In the genomic region with DNA sequence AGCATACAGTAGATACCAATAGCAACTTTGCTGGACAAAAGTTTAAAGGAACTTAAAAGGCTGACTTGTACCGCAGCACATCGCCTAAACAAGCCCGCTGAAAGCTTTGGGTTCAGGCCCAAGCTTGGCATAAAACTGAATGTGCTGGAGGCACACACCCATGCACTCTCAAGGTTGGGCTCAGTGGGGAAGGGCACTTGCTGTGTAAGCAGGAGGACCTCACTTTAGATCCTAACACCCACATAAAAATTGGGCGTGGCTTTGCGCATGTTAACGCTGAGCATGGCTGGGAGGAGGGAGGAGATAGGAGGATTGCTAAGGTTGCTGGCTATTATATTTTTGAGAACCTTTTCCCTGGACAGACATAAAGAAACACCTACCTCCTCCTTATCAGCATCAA, we compare ENCODE assay signal across 13 mouse cellular contexts. TPM values are rescaled to one million over a fixed set of nuclear protein-coding genes. Genes with fewer than 3 reads are reported as not detected.
A peak's percentile ranks its signal among the peaks of the same experiment; 100 is the strongest.
DNase-seq lines count a peak whose midpoint lies in the region; ATAC-seq and TF ChIP-seq lines count a peak whose summit lies in the region.
"Had no signal": no experiment of that assay in that cellular context is flagged by ENCODE, and none has a peak within 500 bp of the region (broad histone marks: within the 10 kb centered on the region; RNA-seq: fewer than 3 reads in every experiment).

No protein-coding gene starts in this region.

- H3K4me2 ChIP-seq in hindbrain, embryonic 13.5 days, result no peak overlapping the region
- H3K4me2 ChIP-seq in hindbrain, postnatal 0 days (ENCODE audit: low read depth, low read length), result no peak overlapping the region
- no peak overlapping the region for H3K4me2 ChIP-seq in embryonic facial prominence, embryonic 11.5 days (ENCODE audit: low read depth, low read length)
- H3K4me2 ChIP-seq in liver, embryonic 12.5 days, result peak overlapping the region; percentile 26
- H3K4me2 ChIP-seq in forebrain, embryonic 15.5 days (replicated peaks), result no peak overlapping the region

- TF ChIP-seq POLR2A in ES-Bruce4 (IDR thresholded peaks at IDR 0.05; ENCODE audit: insufficient read depth, low read length), result no peak

- no peak overlapping the region for H3K27ac ChIP-seq in hindbrain, embryonic 13.5 days
- no peak overlapping the region for H3K27ac ChIP-seq in hindbrain, postnatal 0 days
- H3K27ac ChIP-seq in ES-Bruce4 (ENCODE audit: insufficient read depth, low read length), result peak overlapping the region; percentile 99
- H3K27ac ChIP-seq in embryonic facial prominence, embryonic 11.5 days (replicated peaks; ENCODE audit: low read depth, low read length), result no peak overlapping the region
- H3K27ac ChIP-seq in liver, embryonic 12.5 days, result peak overlapping the region; percentile 66
- H3K27ac ChIP-seq in forebrain, embryonic 15.5 days (replicated peaks), result no peak overlapping the region

- H3K27me3 ChIP-seq in hindbrain, embryonic 13.5 days, result no peaks in the 10 kb centered on the region
- no peaks in the 10 kb centered on the region for H3K27me3 ChIP-seq in hindbrain, postnatal 0 days (ENCODE audit: insufficient read depth, low read length)
- H3K27me3 ChIP-seq in ES-Bruce4 (ENCODE audit: control insufficient read depth, insufficient read depth, low read length, poor library complexity, severe bottlenecking), result no peaks in the 10 kb centered on the region
- no peaks in the 10 kb centered on the region for H3K27me3 ChIP-seq in embryonic facial prominence, embryonic 11.5 days (ENCODE audit: control insufficient read depth, insufficient read depth, low read length)
- no peaks in the 10 kb centered on the region for H3K27me3 ChIP-seq in liver, embryonic 12.5 days (replicated peaks)
- H3K27me3 ChIP-seq in forebrain, embryonic 15.5 days, result no peaks in the 10 kb centered on the region
- H3K27me3 ChIP-seq: CH12.LX had no signal

- intact Hi-C loops in left cerebral cortex, postnatal 25 days (cut with DNase I), result no loop called here

- no peaks in the 10 kb centered on the region for H3K9me3 ChIP-seq in hindbrain, embryonic 13.5 days
- H3K9me3 ChIP-seq in hindbrain, postnatal 0 days (ENCODE audit: low read length), result no peaks in the 10 kb centered on the region
- no peaks in the 10 kb centered on the region for H3K9me3 ChIP-seq in ES-Bruce4 (replicated peaks; ENCODE audit: control insufficient read depth, insufficient read depth, low read length, poor library complexity, severe bottlenecking)
- H3K9me3 ChIP-seq in embryonic facial prominence, embryonic 11.5 days (replicated peaks; ENCODE audit: control insufficient read depth, low read length), result no peaks in the 10 kb centered on the region
- no peaks in the 10 kb centered on the region for H3K9me3 ChIP-seq in liver, embryonic 12.5 days (replicated peaks)
- no peaks in the 10 kb centered on the region for H3K9me3 ChIP-seq in forebrain, embryonic 15.5 days

- TF ChIP-seq CTCF in hindbrain, postnatal 0 days (IDR thresholded peaks at IDR 0.05; ENCODE audit: low read depth), result no peak
- no peak for TF ChIP-seq CTCF in ES-Bruce4 (IDR thresholded peaks at IDR 0.05; ENCODE audit: low read depth, low read length)

- H3K9ac ChIP-seq in hindbrain, embryonic 13.5 days, result peak overlapping the region; percentile 13; the same call in 1 of the 2 replicates
- H3K9ac ChIP-seq in hindbrain, postnatal 0 days (replicated peaks; ENCODE audit: low read length), result no peak overlapping the region
- peak overlapping the region; percentile 23 for H3K9ac ChIP-seq in ES-Bruce4 (ENCODE audit: low read depth, poor library complexity, severe bottlenecking)
- peak overlapping the region; percentile 28; the same call in 1 of the 2 replicates for H3K9ac ChIP-seq in embryonic facial prominence, embryonic 11.5 days (replicated peaks; ENCODE audit: low read length)
- peak overlapping the region; percentile 29; the same call in 1 of the 2 replicates for H3K9ac ChIP-seq in liver, embryonic 12.5 days
- H3K9ac ChIP-seq in forebrain, embryonic 15.5 days (replicated peaks), result no peak overlapping the region

- no peaks in the 10 kb centered on the region for H3K4me1 ChIP-seq in hindbrain, embryonic 13.5 days (replicated peaks)
- no peaks in the 10 kb centered on the region for H3K4me1 ChIP-seq in hindbrain, postnatal 0 days (ENCODE audit: insufficient read depth, low read length)
- no peaks in the 10 kb centered on the region for H3K4me1 ChIP-seq in ES-Bruce4 (ENCODE audit: control insufficient read depth, insufficient read depth, low read length)
- H3K4me1 ChIP-seq in embryonic facial prominence, embryonic 11.5 days (ENCODE audit: control insufficient read depth, insufficient read depth, low read length), result no peaks in the 10 kb centered on the region
- H3K4me1 ChIP-seq in liver, embryonic 12.5 days, result peaks cover 64% of the 10 kb centered on the region
- H3K4me1 ChIP-seq in forebrain, embryonic 15.5 days, result 0 out of 2 replicates have a peak, but pooled peaks cover 2% of the 10 kb centered on the region

- 56% methylated on average over 6 of the region's 6 CpGs for WGBS in hindbrain, embryonic 13.5 days
- 50% methylated on average over 6 of the region's 6 CpGs for WGBS in hindbrain, postnatal 0 days
- WGBS in embryonic facial prominence, embryonic 11.5 days, result 51% methylated on average over 6 of the region's 6 CpGs
- 48% methylated on average over 6 of the region's 6 CpGs for WGBS in liver, embryonic 12.5 days (ENCODE audit: insufficient replicate concordance)
- 37% methylated on average over 6 of the region's 6 CpGs for WGBS in forebrain, embryonic 15.5 days

- DNase-seq in hindbrain, postnatal 0 days (ENCODE audit: low spot score), result no peak
- no peak for DNase-seq in embryonic facial prominence, embryonic 11.5 days (ENCODE audit: low spot score)
- no peak for DNase-seq in left cerebral cortex, postnatal 25 days (ENCODE audit: low spot score in 2 of 2)
- no peak for DNase-seq in spleen, postnatal 14 days (ENCODE audit: low spot score in 2 of 2)
- DNase-seq: adrenal gland, postnatal 25 days; cerebellum, adult 9-11 months; thymus, adult 2 months had no signal

- no peak for ATAC-seq in hindbrain, embryonic 13.5 days (ENCODE audit: low FRiP score)
- ATAC-seq in hindbrain, postnatal 0 days, result no peak
- ATAC-seq in embryonic facial prominence, embryonic 11.5 days (replicated peaks; ENCODE audit: insufficient number of reproducible peaks, low FRiP score, low TSS enrichment, low read depth), result no peak
- peak; percentile 73 for ATAC-seq in liver, embryonic 12.5 days
- no peak for ATAC-seq in forebrain, embryonic 15.5 days (replicated peaks)
- ATAC-seq: inflammation-experienced regulatory T-cells, adult 6 months had no signal

- peaks cover 6% of the 10 kb centered on the region for H3K36me3 ChIP-seq in hindbrain, embryonic 13.5 days
- H3K36me3 ChIP-seq in hindbrain, postnatal 0 days (ENCODE audit: insufficient read depth, low read length), result no peaks in the 10 kb centered on the region
- no peaks in the 10 kb centered on the region for H3K36me3 ChIP-seq in ES-Bruce4 (ENCODE audit: control insufficient read depth, insufficient read depth, low read length, poor library complexity, severe bottlenecking)
- H3K36me3 ChIP-seq in embryonic facial prominence, embryonic 11.5 days (replicated peaks; ENCODE audit: control insufficient read depth, insufficient read depth, low read depth, low read length), result no peaks in the 10 kb centered on the region
- peaks cover 20% of the 10 kb centered on the region for H3K36me3 ChIP-seq in liver, embryonic 12.5 days
- peaks cover under 1% of the 10 kb centered on the region for H3K36me3 ChIP-seq in forebrain, embryonic 15.5 days

- no peak overlapping the region for H3K4me3 ChIP-seq in hindbrain, embryonic 13.5 days
- no peak overlapping the region for H3K4me3 ChIP-seq in hindbrain, postnatal 0 days (ENCODE audit: low read length)
- peak overlapping the region; percentile 35 for H3K4me3 ChIP-seq in ES-Bruce4 (ENCODE audit: low read depth, low read length)
- no peak overlapping the region for H3K4me3 ChIP-seq in embryonic facial prominence, embryonic 11.5 days (ENCODE audit: low read depth, low read length)
- no peak overlapping the region for H3K4me3 ChIP-seq in liver, embryonic 12.5 days
- H3K4me3 ChIP-seq in forebrain, embryonic 15.5 days, result no peak overlapping the region

- no peak for TF ChIP-seq EP300 in ES-Bruce4 (IDR thresholded peaks at IDR 0.05; ENCODE audit: insufficient read depth, low read depth, low read length)

RNA-seq across cellular contexts. Expression of a gene that starts 8.7 kb away (rescaled TPM):
- 1,428 and 1,433 TPM in 2 replicates for polyA plus RNA-seq in hindbrain, embryonic 13.5 days (2015; fragmentation: Nextera tagmentation; extraction: Ambion mirVana)
- total RNA-seq in hindbrain, postnatal 0 days (2014; rRNA removed), result 341 and 518 TPM in 2 replicates
- polyA plus RNA-seq in hindbrain, postnatal 0 days (2015; fragmentation: Nextera tagmentation; extraction: Ambion mirVana), result 1,637 and 1,748 TPM in 2 replicates
- polyA plus RNA-seq in ES-Bruce4 (2011; ENCODE audit: insufficient read depth, insufficient read length, low read depth, missing spikeins), result 461 and 512 TPM in 2 replicates
- polyA plus RNA-seq in embryonic facial prominence, embryonic 11.5 days (2014; fragmentation: Nextera tagmentation; extraction: Ambion mirVana), result 1,114 and 1,125 TPM in 2 replicates
- 2,000 and 2,061 TPM in 2 replicates for polyA plus RNA-seq in liver, embryonic 12.5 days (2016; fragmentation: Nextera tagmentation; extraction: Ambion mirVana)
- total RNA-seq in left cerebral cortex, postnatal 25 days (2021), result 100 to 1,000 TPM; 490 to 544 TPM
- polyA plus RNA-seq in forebrain, embryonic 15.5 days (2015; fragmentation: Nextera tagmentation; extraction: Ambion mirVana), result 1,097 and 1,228 TPM in 2 replicates

RNA-seq across cellular contexts. Expression of a gene that starts 10.5 kb away (rescaled TPM):
- polyA plus RNA-seq in hindbrain, embryonic 13.5 days (2015; fragmentation: Nextera tagmentation; extraction: Ambion mirVana), result 154 and 156 TPM in 2 replicates
- 64.6 and 95.5 TPM in 2 replicates for total RNA-seq in hindbrain, postnatal 0 days (2014; rRNA removed)
- 142 and 162 TPM in 2 replicates for polyA plus RNA-seq in hindbrain, postnatal 0 days (2015; fragmentation: Nextera tagmentation; extraction: Ambion mirVana)
- 340 and 348 TPM in 2 replicates for polyA plus RNA-seq in ES-Bruce4 (2011; ENCODE audit: insufficient read depth, insufficient read length, low read depth, missing spikeins)
- 249 and 255 TPM in 2 replicates for polyA plus RNA-seq in embryonic facial prominence, embryonic 11.5 days (2014; fragmentation: Nextera tagmentation; extraction: Ambion mirVana)
- 143 and 148 TPM in 2 replicates for polyA plus RNA-seq in liver, embryonic 12.5 days (2016; fragmentation: Nextera tagmentation; extraction: Ambion mirVana)
- total RNA-seq in left cerebral cortex, postnatal 25 days (2021), result 10 to 100 TPM; 83.9 to 93.1 TPM
- 146 and 150 TPM in 2 replicates for polyA plus RNA-seq in forebrain, embryonic 15.5 days (2015; fragmentation: Nextera tagmentation; extraction: Ambion mirVana)

RNA-seq across cellular contexts. Expression of a gene that starts 14.5 kb away (rescaled TPM):
- 6.6 and 8.1 TPM in 2 replicates for polyA plus RNA-seq in hindbrain, embryonic 13.5 days (2015; fragmentation: Nextera tagmentation; extraction: Ambion mirVana)
- total RNA-seq in hindbrain, postnatal 0 days (2014; rRNA removed), result 22.8 and 25.7 TPM in 2 replicates
- 18.3 and 19.9 TPM in 2 replicates for polyA plus RNA-seq in hindbrain, postnatal 0 days (2015; fragmentation: Nextera tagmentation; extraction: Ambion mirVana)
- polyA plus RNA-seq in ES-Bruce4 (2011; ENCODE audit: insufficient read depth, insufficient read length, low read depth, missing spikeins), result 41.6 TPM in 2 replicates
- 5.8 and 6.0 TPM in 2 replicates for polyA plus RNA-seq in embryonic facial prominence, embryonic 11.5 days (2014; fragmentation: Nextera tagmentation; extraction: Ambion mirVana)
- 9.3 and 10.6 TPM in 2 replicates for polyA plus RNA-seq in liver, embryonic 12.5 days (2016; fragmentation: Nextera tagmentation; extraction: Ambion mirVana)
- total RNA-seq in left cerebral cortex, postnatal 25 days (2021), result 10 to 100 TPM in 1 of 2 experiments, 1 to 10 TPM in 1; 9.5 to 10.2 TPM
- 5.6 and 6.3 TPM in 2 replicates for polyA plus RNA-seq in forebrain, embryonic 15.5 days (2015; fragmentation: Nextera tagmentation; extraction: Ambion mirVana)

RNA-seq across cellular contexts. Expression of a gene that starts 39.1 kb away (rescaled TPM):
- 0.82 and 0.83 TPM in 2 replicates for polyA plus RNA-seq in hindbrain, embryonic 13.5 days (2015; fragmentation: Nextera tagmentation; extraction: Ambion mirVana)
- 0.32 and 0.63 TPM in 2 replicates for total RNA-seq in hindbrain, postnatal 0 days (2014; rRNA removed)
- polyA plus RNA-seq in hindbrain, postnatal 0 days (2015; fragmentation: Nextera tagmentation; extraction: Ambion mirVana), result 0.61 and 0.64 TPM in 2 replicates
- 0.22 and 0.30 TPM in 2 replicates for polyA plus RNA-seq in ES-Bruce4 (2011; ENCODE audit: insufficient read depth, insufficient read length, low read depth, missing spikeins)
- 0.25 and 0.34 TPM in 2 replicates for polyA plus RNA-seq in embryonic facial prominence, embryonic 11.5 days (2014; fragmentation: Nextera tagmentation; extraction: Ambion mirVana)
- polyA plus RNA-seq in liver, embryonic 12.5 days (2016; fragmentation: Nextera tagmentation; extraction: Ambion mirVana), result 0.77 and 0.94 TPM in 2 replicates
- 1 to 10 TPM; 1.6 to 1.7 TPM for total RNA-seq in left cerebral cortex, postnatal 25 days (2021)
- polyA plus RNA-seq in forebrain, embryonic 15.5 days (2015; fragmentation: Nextera tagmentation; extraction: Ambion mirVana), result 0.26 and 0.39 TPM in 2 replicates

Comparison
In these comparisons a context has a peak if more than half of its experiments do, and no peak if none do; other contexts are left out.
1. H3K9ac ChIP-seq: peak in hindbrain, embryonic 13.5 days (single experiment), ES-Bruce4 (single experiment), embryonic facial prominence, embryonic 11.5 days (single experiment) and liver, embryonic 12.5 days (single experiment); none in hindbrain, postnatal 0 days (single experiment) and forebrain, embryonic 15.5 days (single experiment).
2. H3K27ac ChIP-seq: peak in ES-Bruce4 (single experiment) and liver, embryonic 12.5 days (single experiment); none in hindbrain, embryonic 13.5 days (single experiment), hindbrain, postnatal 0 days (single experiment), embryonic facial prominence, embryonic 11.5 days (single experiment) and forebrain, embryonic 15.5 days (single experiment).